Mouse (Mus musculus) neural tube, embryonic 11.5 days (tissue): ENCODE data around the gene Ube2v1. TPM values are rescaled to one million over a fixed set of nuclear protein-coding genes. Genes with fewer than 3 reads are reported as not detected.
"Not testable (repeated sequence)": the region's sequence is repeated elsewhere in the genome, so short reads cannot be mapped to it uniquely, and the experiment has no call there.

Source experiments
- ATAC-seq: fragments of 200-750 bp; cut with Nextera tagmentation; 2 replicates; pipeline ENCODE4 v1.8.0; 2017; ENCODE audit warnings: moderate number of reproducible peaks, mild to moderate bottlenecking, moderate TSS enrichment, moderate library complexity; ENCODE audit not compliant: insufficient read depth, low FRiP score, low TSS enrichment
- DNase-seq: peaks from one replicate; pipeline ENCODE4 v3.0.0-alpha.2; 2015; ENCODE audit warnings: low spot score
- H3K27ac ChIP-seq: fragments of 300-500 bp; sonication (generic); 2 replicates; pipeline ENCODE4 v1.5.1; 2014; ENCODE audit warnings: low read depth, mild to moderate bottlenecking, low read length
- H3K27me3 ChIP-seq: fragments of 300-500 bp; sonication (generic); 2 replicates; pipeline ENCODE4 v1.6.1; 2014; ENCODE audit warnings: mild to moderate bottlenecking, low read length, mixed read lengths; ENCODE audit not compliant: control insufficient read depth, insufficient read depth
- H3K36me3 ChIP-seq: fragments of 300-500 bp; sonication (generic); 2 replicates; pipeline ENCODE4 v1.6.1; 2014; ENCODE audit warnings: mild to moderate bottlenecking, low read length, moderate library complexity, mixed read lengths; ENCODE audit not compliant: control insufficient read depth, insufficient read depth
- H3K4me1 ChIP-seq: fragments of 300-500 bp; sonication (generic); 2 replicates; pipeline ENCODE4 v1.6.1; 2014; ENCODE audit warnings: low read length, mixed read lengths; ENCODE audit not compliant: control insufficient read depth, insufficient read depth
- H3K4me2 ChIP-seq: fragments of 300-500 bp; sonication (generic); 2 replicates; pipeline ENCODE4 v1.6.1; 2014; ENCODE audit warnings: low read depth, mild to moderate bottlenecking, moderate library complexity
- H3K4me3 ChIP-seq: fragments of 300-500 bp; sonication (generic); 2 replicates; pipeline ENCODE4 v1.5.1; 2014; ENCODE audit warnings: low read depth, low read length
- H3K9ac ChIP-seq: fragments of 300-500 bp; sonication (generic); 2 replicates; pipeline ENCODE4 v1.6.1; 2014; ENCODE audit warnings: mild to moderate bottlenecking, low read length
- H3K9me3 ChIP-seq: fragments of 300-500 bp; sonication (generic); 2 replicates; pipeline ENCODE4 v1.6.1; 2016; ENCODE audit warnings: low read length; ENCODE audit not compliant: control insufficient read depth
- WGBS: fragments of 180-500 bp; shearing (Covaris S2); extraction: QIAGEN DNeasy Blood & Tissue Kit; methylation state at CpG from one replicate; pipeline ENCODE4 v1.1.7; 2014; 5-methylcytosine and 5-hydroxymethylcytosine counted together
- polyA plus RNA-seq: library from polyadenylated mRNA; unstranded; fragments of >200 nt; fragmentation: Nextera tagmentation; extraction: Ambion mirVana; gene quantifications from 2 replicates; pipeline ENCODE4 v1.2.1, GENCODE M21; 2014

Ube2v1 gene
- polyA plus RNA-seq, 1 experiment from 2014 or later = 297 TPM

GRCm38 (mm10) chr2:167622352-167622751 lies 9.5 kb downstream of the Ube2v1 start:
- Histone ChIP-seq H3K27me3 (no peaks in the 10 kb centered on the region), H3K9ac (no peak overlapping the region), H3K9me3 (no peaks in the 10 kb centered on the region), H3K4me3 (no peak overlapping the region), H3K36me3 (no peaks in the 10 kb centered on the region; the same call in 1 of the 2 replicates), H3K27ac (no peak overlapping the region), H3K4me2 (no peak overlapping the region), H3K4me1 (no peaks in the 10 kb centered on the region)
- 88% methylated on average over 13 of the region's 13 CpGs for WGBS
- DNase-seq (no peak), ATAC-seq (no peak)

GRCm38 (mm10) chr2:167621255-167622087 lies 10.4 kb downstream of the Ube2v1 start:
- Histone ChIP-seq H3K4me1 (no peaks in the 10 kb centered on the region), H3K27me3 (no peaks in the 10 kb centered on the region), H3K9me3 (no peaks in the 10 kb centered on the region), H3K4me3 (no peak overlapping the region), H3K27ac (no peak overlapping the region), H3K4me2 (no peak overlapping the region), H3K36me3 (peaks cover 8% of the 10 kb centered on the region), H3K9ac (no peak overlapping the region)
- DNase-seq (no peak), ATAC-seq (no peak)
- 81% methylated on average over 9 of the region's 9 CpGs for WGBS

GRCm38 (mm10) chr2:167617472-167617871 lies 14.4 kb downstream of the Ube2v1 start:
- no peak for ATAC-seq
- Histone ChIP-seq H3K4me2 (no peak overlapping the region), H3K27me3 (no peaks in the 10 kb centered on the region), H3K4me1 (no peaks in the 10 kb centered on the region), H3K36me3 (peaks cover 26% of the 10 kb centered on the region), H3K27ac (no peak overlapping the region), H3K4me3 (no peak overlapping the region), H3K9me3 (no peaks in the 10 kb centered on the region), H3K9ac (no peak overlapping the region)
- no peak for DNase-seq
- 72% methylated on average over 4 of the region's 4 CpGs for WGBS

- WGBS = 88% methylated on average over 3 of the region's 3 CpGs
Measured at GRCm38 (mm10) chr2:167617034-167617433, 14.9 kb downstream of the Ube2v1 start.

DNA sequence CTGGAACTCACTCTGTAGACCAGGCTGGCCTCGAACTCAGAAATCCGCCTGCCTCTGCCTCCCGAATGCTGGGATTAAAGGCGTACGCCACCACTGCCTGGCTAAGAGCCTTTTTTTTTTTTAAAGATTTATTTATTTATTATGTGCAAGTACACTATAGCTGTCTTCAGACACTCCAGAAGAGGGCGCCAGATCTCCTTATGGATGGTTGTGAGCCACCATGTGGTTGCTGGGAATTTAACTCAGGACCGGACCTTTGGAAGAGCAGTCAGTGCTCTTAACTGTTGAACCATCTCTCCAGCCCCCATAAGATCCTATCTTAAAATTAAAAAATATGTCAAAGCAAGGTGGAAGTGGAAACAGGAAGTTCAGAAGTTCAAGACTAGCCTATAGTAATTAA lies 18.6 kb downstream of the Ube2v1 start:
- H3K9me3 ChIP-seq, H3K27ac ChIP-seq, H3K9ac ChIP-seq, ATAC-seq, H3K4me2 ChIP-seq, H3K27me3 ChIP-seq, H3K4me3 ChIP-seq, DNase-seq, H3K4me1 ChIP-seq: not testable (repeated sequence)
- 93% methylated on average over 7 of the region's 7 CpGs for WGBS
- H3K36me3 ChIP-seq = peaks cover 28% of the 10 kb centered on the region

More at GRCm38 (mm10) chr2:167617034-167617433, 14.9 kb downstream of the Ube2v1 start:
- H3K9me3 ChIP-seq = no peaks in the 10 kb centered on the region
- no peak for ATAC-seq
- H3K4me3 ChIP-seq = no peak overlapping the region
- peaks cover 26% of the 10 kb centered on the region for H3K36me3 ChIP-seq
- no peak overlapping the region for H3K27ac ChIP-seq
- DNase-seq = no peak
- H3K27me3 ChIP-seq = no peaks in the 10 kb centered on the region
- no peak overlapping the region for H3K9ac ChIP-seq
- no peaks in the 10 kb centered on the region for H3K4me1 ChIP-seq
- H3K4me2 ChIP-seq = no peak overlapping the region

- DNase-seq (no peak), ATAC-seq (no peak)
- no peak overlapping the region for H3K27ac ChIP-seq
- no peak overlapping the region for H3K4me3 ChIP-seq
- peaks cover 28% of the 10 kb centered on the region for H3K36me3 ChIP-seq
- no peaks in the 10 kb centered on the region for H3K27me3 ChIP-seq
- no peaks in the 10 kb centered on the region for H3K9me3 ChIP-seq
- no peaks in the 10 kb centered on the region for H3K4me1 ChIP-seq
- 94% methylated on average over 14 of the region's 14 CpGs for WGBS
- H3K4me2 ChIP-seq = no peak overlapping the region
- no peak overlapping the region for H3K9ac ChIP-seq
Measured at GRCm38 (mm10) chr2:167612122-167612521, 19.8 kb downstream of the Ube2v1 start.

DNA sequence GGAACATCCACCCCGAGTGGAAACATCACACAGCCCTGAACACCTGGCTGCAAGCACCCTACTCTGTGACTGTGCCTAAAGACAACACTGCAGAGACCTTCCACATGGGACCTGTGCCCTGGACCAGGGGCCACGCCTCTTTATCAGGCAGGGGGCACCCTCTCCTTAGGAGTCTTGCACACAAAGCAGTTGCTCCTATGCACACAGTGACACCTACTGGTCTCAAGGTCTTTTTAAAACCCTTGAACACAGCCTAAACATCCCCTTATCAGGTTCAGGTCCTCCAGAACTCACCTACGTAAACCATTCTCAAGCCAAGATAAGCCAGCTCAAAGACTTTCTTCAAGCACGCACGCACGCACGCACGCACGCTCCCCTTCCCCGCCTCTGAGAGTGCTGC lies 20.6 kb downstream of the Ube2v1 start:
- H3K4me1 ChIP-seq = no peaks in the 10 kb centered on the region
- no peak for ATAC-seq
- H3K27me3 ChIP-seq = no peaks in the 10 kb centered on the region
- no peak overlapping the region for H3K4me3 ChIP-seq
- no peak overlapping the region for H3K9ac ChIP-seq
- 92% methylated on average over 10 of the region's 10 CpGs for WGBS
- H3K27ac ChIP-seq = no peak overlapping the region
- H3K9me3 ChIP-seq = no peaks in the 10 kb centered on the region
- no peak for DNase-seq
- no peak overlapping the region for H3K4me2 ChIP-seq
- peaks cover 21% of the 10 kb centered on the region for H3K36me3 ChIP-seq

GRCm38 (mm10) chr2:167606745-167607123 lies 25.2 kb downstream of the Ube2v1 start:
- no peak overlapping the region for H3K9ac ChIP-seq
- H3K4me2 ChIP-seq = no peak overlapping the region
- H3K4me3 ChIP-seq = no peak overlapping the region
- ATAC-seq (no peak), DNase-seq (no peak)
- no peaks in the 10 kb centered on the region for H3K9me3 ChIP-seq
- no peak overlapping the region for H3K27ac ChIP-seq
- peaks cover 4% of the 10 kb centered on the region for H3K36me3 ChIP-seq
- 85% methylated on average over 4 of the region's 4 CpGs for WGBS
- no peaks in the 10 kb centered on the region for H3K4me1 ChIP-seq
- H3K27me3 ChIP-seq = no peaks in the 10 kb centered on the region
